Mouse (Mus musculus) yolk sac, embryonic 10.5 days (tissue): ENCODE results near the gene Pxdn.

Source experiments
- DNase-seq: peaks from one replicate; pipeline ENCODE4 v3.0.0-alpha.2; 2017; ENCODE audit warnings: low spot score

Pxdn gene

GRCm38 (mm10) chr12:29937308-29937707 lies at the start of gene Pxdn:
Gene Pxdn (plus strand): TSS chr12:29937608.
- DNase-seq: no peak

DNA sequence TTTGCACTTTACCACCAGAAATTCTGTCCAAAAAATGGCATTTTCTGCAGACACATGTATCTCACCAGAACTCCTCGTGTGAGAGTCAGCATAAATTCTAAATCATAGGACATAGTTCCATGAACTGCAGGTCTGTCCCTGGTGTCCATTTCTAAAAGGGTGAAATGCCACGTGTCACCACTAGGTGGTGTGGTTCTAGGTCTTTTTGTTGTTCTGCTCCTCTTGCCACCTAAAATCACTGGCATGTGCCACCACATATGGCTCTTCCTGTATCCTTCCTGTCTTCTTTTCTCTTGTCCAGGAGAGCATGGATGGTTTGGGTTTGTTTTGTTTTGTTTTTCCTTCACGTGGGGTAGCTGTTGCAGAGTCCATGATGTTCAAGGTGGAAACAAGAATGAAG lies 42.7 kb upstream of the Pxdn start:
- peak; percentile 2 for DNase-seq

DNA sequence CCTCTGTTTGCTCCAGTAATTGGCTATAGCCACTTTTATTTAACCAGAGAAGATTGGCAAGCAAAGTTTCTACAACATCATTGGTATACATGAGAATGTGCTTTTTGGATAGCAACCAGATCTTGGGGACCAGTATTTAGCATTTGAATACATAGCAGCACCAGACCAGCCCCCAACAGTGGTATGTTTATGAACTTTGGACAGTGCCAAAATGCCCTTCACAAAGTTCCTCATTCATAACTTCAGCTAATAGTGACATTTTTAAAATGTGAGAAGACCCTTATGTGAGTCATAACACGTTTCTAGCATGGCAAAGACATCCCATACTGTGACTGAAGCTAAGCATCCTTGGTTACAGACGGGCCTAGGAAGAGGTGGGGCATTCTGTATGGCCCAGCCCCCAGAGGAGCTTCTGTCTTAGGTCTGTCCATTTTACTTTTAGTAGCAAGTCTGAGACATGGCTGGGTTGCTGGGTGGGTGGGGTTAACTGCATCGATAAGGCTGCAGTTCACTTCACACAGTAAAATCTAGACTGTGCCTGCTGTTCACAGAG lies 39.8 kb upstream of the Pxdn start:
- DNase-seq: no peak

DNA sequence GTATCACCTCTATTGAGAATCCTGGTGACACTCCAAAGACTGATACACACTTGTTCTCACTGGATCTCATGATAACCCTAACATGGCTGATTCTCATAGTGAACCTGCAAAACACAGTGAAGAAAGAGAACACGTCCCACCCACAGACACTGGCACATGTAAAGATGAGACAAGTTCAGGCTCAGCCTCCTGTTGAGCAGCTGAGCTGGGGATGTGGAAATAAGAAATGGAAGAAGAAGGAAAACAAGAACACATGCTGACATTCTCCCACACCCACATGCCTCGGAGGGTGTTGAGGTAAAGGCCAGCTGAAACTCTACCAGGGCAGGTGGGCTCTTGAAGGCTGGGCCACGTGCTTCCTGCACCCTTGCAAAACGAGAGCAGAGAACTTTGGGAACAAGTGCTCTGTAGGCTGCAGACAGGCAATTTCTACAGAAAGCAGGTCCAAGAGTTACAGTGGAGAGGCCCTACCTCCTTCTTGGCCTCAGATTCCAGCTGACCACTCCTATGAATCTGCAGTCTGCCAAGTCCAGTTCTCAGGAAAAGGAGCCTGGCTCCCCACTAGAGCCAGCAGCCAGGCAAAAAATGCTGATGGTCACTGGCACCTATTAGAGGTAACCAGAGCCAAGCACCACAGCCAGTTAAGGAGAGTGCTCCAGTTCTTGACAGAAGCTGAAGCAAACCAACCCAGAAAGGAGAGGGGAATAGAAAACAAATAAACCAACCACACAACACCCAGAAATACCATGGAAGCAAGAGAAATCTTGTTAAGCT lies 33.1 kb upstream of the Pxdn start:
- DNase-seq: no peak

DNA sequence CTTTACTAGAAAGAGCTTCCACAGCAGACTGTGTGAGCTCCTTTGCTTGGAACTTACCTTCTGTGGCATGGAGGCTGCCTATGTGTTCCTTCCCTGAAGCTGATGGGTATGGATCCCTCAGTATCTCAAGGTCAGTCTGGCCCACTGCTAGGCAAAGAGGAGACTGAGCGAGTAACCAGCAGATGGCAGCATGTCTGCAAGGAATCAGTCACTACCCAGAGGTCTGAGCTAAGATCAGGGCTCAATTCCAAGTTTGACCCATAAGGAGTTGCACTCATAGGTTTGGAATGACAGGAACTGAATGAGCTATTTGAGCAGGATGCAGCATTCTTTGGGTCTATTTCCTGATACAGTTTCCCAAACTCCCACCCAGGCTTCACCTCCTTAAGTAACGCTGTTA lies 30.4 kb upstream of the Pxdn start:
- DNase-seq: peak; percentile 31

- DNase-seq: no peak
Measured at GRCm38 (mm10) chr12:29916139-29916538, 21.3 kb upstream of the Pxdn start.

GRCm38 (mm10) chr12:29916807-29917206 lies 20.6 kb upstream of the Pxdn start:
- DNase-seq: no peak

DNA sequence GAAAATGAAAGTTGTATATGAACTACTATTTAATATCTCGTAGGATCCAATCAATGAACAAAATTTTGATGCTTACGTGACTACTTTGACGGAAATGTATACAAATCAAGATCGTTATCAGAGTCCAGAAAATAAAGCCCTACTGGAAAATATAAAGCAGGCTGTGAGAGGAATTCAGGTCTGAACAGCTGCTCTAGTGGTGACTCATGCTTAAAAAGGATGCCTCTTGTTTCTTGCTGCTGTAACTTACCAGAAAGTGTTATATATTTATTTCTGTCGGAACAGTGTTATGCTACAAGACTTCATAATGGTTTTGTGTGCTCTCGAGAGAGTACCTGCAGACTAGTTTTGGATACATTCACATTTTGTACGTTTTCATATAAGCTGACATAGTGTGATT lies 17.1 kb upstream of the Pxdn start:
- DNase-seq: no peak

GRCm38 (mm10) chr12:29921481-29921880 lies 15.9 kb upstream of the Pxdn start:
- no peak for DNase-seq

DNA sequence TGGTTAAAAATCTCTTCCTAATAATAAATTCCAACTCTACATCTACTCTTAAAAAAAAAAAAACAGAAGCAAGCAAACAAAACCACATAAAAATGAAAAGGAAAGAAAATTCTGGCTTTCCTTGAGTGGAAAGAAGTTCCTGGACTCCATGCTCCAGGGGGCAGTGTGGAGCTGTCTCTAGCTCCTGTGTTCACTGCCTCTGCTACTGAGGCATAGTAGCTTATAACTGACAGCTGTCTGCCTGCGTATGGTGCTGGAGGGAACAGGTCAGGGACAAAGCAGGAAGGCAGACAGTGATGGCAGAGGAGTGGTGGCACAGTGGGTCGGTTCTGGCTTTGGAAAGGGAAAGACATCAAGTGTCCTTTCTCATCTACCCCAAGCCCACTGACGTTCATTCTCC lies 10.5 kb upstream of the Pxdn start:
- DNase-seq: no peak

DNA sequence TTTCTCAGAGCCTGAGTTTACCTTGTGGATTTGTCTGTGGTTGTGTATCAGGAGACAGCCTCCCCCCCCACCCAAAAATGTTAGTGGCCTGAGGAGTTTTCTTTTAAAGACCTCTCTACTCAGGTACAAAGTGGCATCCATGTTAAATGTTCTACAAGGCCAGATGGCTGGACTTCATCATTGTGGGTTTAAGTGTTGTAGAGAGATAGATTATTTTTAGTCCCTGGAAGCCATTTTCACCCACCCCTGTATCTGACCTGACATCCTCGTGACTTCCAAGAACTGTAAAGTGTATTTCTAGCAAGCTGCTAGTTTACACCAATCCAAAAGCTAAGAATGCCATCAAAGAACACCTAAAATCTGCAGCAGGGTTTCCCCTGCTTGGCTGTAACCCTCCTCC lies 6.8 kb upstream of the Pxdn start:
- DNase-seq: no peak

- DNase-seq: no peak
Measured at GRCm38 (mm10) chr12:29932951-29933350, 4.5 kb upstream of the Pxdn start.

GRCm38 (mm10) chr12:29933501-29933900 lies 3.9 kb upstream of the Pxdn start:
- DNase-seq: no peak

DNA sequence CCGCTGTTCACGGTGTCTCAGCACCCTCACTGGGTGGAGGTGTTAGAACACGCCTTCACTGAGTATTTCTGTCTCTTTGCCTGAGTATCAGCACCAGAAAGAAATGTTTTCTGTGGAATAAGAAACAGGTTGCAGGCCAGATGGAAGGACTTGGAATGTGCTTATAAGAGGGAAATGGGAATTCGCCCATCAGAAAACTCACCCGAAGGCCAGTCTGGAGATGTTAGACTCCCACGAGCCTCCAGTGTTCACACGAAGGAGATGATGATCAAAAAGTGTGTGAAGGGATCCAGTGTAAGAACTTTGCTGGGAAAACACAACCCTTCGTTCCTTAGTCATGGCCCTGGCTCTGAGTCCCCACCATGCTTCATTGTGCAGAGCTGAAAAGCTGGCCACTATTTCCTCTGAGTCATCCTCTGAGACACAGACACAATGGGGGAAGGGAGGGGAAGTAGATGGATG lies 3.3 kb upstream of the Pxdn start:
- no peak for DNase-seq

- DNase-seq: peak; percentile 81
Measured at GRCm38 (mm10) chr12:29937851-29938375, 505 bp downstream of the Pxdn start.

DNA sequence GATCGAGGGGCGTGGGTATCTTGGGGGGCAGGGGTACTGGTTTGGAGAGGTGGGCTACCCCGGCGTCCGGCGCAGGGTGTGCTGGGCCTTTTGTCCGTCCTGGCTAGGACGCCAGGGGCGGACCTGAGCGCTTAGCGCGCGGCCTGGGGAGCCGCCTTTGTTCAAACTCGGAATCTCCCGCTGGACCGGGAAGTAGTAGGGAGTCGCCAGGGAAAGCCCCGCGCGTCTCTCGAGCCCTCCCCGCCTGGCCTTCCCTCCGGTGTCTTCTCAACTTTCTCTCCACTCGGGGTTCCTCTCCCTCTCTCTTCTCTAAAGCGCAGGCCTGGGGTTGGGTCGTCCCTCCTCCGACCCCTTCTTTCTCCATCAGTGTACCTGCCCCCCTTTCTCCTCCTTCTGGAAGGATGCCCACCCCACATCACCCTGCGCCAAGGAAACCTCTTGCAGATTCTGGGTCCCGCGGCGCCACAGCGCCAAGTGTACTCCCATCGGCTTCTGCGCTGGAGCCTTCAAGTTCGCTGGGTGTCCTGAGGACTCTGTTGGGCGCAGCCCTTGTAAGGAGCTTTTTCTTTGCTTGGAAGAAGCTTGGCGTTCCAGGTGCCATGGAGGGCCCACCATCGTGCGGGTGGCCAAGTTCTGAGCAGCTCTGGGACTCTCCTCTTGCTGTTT lies 1.1 kb downstream of the Pxdn start:
- DNase-seq: no peak

GRCm38 (mm10) chr12:29939261-29939671 lies 1.9 kb downstream of the Pxdn start:
- no peak for DNase-seq

DNA sequence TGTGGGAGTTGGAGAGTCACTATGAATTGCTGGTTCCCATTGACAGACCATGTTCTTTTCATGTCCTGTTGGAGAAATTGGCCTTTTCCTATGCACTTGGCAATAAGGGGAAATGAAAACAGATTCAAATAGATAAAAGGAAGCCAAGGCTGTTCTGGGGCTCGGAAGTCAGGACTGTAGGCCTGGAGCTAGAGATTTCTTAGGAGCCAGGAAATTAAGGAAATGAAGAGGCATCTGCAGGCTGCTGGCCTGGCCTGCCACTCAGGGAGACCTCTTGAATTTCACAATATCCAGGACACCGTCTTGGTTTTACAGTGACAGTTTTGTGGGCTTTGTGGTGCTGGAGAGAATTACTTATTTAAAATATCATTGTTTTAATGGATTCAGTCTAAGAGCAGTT lies 5.0 kb downstream of the Pxdn start:
- no peak for DNase-seq

GRCm38 (mm10) chr12:29944650-29945049 lies 7.2 kb downstream of the Pxdn start:
- DNase-seq: no peak

GRCm38 (mm10) chr12:29945182-29945743 lies 7.9 kb downstream of the Pxdn start:
- DNase-seq: no peak

GRCm38 (mm10) chr12:29951043-29951442 lies 13.6 kb downstream of the Pxdn start:
- DNase-seq: no peak

DNA sequence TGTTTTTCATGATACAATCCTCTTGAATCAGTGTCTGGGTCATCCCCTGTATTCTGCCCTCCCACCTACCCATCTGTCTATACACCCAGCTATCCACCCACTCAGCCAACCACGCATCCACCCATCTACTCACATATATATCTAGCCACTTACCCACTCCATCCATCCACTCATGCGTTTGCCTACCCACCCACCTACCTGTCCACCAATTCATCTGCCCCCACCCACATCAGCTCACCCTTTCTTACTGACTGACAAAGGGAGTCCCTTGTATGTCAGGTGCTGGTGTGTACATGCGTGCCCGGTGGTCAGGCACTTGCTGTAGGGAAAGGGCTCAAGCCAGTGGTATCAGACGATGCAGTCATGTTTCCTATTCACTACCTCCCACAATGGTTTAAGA lies 14.1 kb downstream of the Pxdn start:
- DNase-seq: no peak

DNA sequence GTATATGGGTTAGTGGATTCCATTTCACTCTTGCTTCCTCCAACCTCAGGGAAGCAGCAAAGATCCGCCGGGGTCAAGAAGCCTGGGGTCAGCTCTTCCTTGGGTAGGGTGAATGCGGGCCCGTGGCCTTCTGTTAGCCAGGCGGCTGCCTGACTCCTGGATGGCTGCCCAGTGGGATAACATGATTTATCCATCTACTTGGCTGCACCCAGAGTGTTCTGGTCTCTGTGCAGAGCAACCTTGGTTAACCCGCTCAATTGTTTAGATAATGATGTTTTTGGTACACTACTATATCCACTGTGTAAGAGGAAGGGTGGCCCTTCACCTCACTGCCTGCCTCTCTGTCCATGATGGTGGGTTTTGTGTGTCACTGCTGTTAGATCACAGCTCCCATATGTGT lies 14.7 kb downstream of the Pxdn start:
- no peak for DNase-seq
